ENCODE assay signal across 8 mouse cellular contexts in the genomic region with DNA sequence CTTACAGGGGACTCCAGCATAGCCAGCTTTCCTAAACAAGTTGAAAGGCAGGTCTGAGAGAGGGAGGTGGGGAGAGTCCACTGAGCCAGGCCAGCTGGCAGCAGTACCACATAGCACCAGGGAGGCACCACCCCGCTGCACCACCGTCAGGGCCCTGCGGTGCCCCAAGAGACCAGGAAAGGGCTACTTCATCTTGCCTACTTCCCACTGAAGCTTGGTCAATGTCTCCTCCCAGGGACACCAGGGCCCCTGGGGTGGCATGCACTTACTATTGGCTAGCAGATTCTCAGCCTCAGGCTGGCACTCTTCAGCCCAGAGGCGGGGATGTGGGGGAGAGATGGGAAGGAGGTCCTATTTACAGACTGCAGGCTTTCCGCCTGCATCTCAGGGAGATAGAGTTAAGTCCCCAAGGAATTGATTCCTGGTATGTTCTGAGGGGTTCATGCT. TPM values are rescaled to one million over a fixed set of nuclear protein-coding genes. Genes with fewer than 3 reads are reported as not detected.
A peak's percentile ranks its signal among the peaks of the same experiment; 100 is the strongest.
DNase-seq lines count a peak whose midpoint lies in the region; ATAC-seq and TF ChIP-seq lines count a peak whose summit lies in the region.

No protein-coding gene starts in this region.

- no peak for TF ChIP-seq POLR2A in ES-Bruce4 (IDR thresholded peaks at IDR 0.05; ENCODE audit: insufficient read depth, low read length)
- TF ChIP-seq POLR2A in cortical plate, adult 2 months (IDR thresholded peaks at IDR 0.05; ENCODE audit: extremely low read depth, insufficient read depth, low read length): peak; percentile 53; the same call in 1 of the 2 replicates
- no peak for TF ChIP-seq POLR2A in kidney, adult 2 months (IDR thresholded peaks at IDR 0.05; ENCODE audit: low read depth, low read length)

- no peak for TF ChIP-seq EP300 in ES-Bruce4 (IDR thresholded peaks at IDR 0.05; ENCODE audit: insufficient read depth, low read depth, low read length)

- H3K27me3 ChIP-seq in heart, embryonic 12.5 days (replicated peaks): peaks cover 75% of the 10 kb centered on the region
- H3K27me3 ChIP-seq in ES-Bruce4 (ENCODE audit: control insufficient read depth, insufficient read depth, low read length, poor library complexity, severe bottlenecking): no peaks in the 10 kb centered on the region
- H3K27me3 ChIP-seq in kidney, adult 2 months (replicated peaks; ENCODE audit: control insufficient read depth, insufficient read depth, low read length): no peaks in the 10 kb centered on the region

- H3K4me1 ChIP-seq in heart, embryonic 12.5 days (replicated peaks): peaks cover 21% of the 10 kb centered on the region
- H3K4me1 ChIP-seq in ES-Bruce4 (ENCODE audit: control insufficient read depth, insufficient read depth, low read length): peaks cover 13% of the 10 kb centered on the region
- peaks cover 10% of the 10 kb centered on the region for H3K4me1 ChIP-seq in cortical plate, adult 2 months (ENCODE audit: control insufficient read depth, insufficient read depth, low read length)
- H3K4me1 ChIP-seq in kidney, adult 2 months (ENCODE audit: control insufficient read depth, insufficient read depth, low read length): peaks cover 17% of the 10 kb centered on the region

- no peak overlapping the region for H3K9ac ChIP-seq in heart, embryonic 12.5 days
- H3K9ac ChIP-seq in ES-Bruce4 (ENCODE audit: low read depth, poor library complexity, severe bottlenecking): peak overlapping the region; percentile 93

- H3K36me3 ChIP-seq in heart, embryonic 12.5 days: no peaks in the 10 kb centered on the region
- H3K36me3 ChIP-seq in ES-Bruce4 (ENCODE audit: control insufficient read depth, insufficient read depth, low read length, poor library complexity, severe bottlenecking): no peaks in the 10 kb centered on the region
- no peaks in the 10 kb centered on the region for H3K36me3 ChIP-seq in kidney, adult 2 months (ENCODE audit: control insufficient read depth, insufficient read depth, low read length)

- no peak overlapping the region for H3K27ac ChIP-seq in heart, embryonic 12.5 days (ENCODE audit: poor library complexity, severe bottlenecking)
- H3K27ac ChIP-seq in ES-Bruce4 (ENCODE audit: insufficient read depth, low read length): no peak overlapping the region
- peak overlapping the region; percentile 69 for H3K27ac ChIP-seq in cortical plate, adult 2 months (ENCODE audit: insufficient read depth, low read length)
- peak overlapping the region; percentile 58 for H3K27ac ChIP-seq in kidney, adult 2 months (ENCODE audit: insufficient read depth, low read depth, low read length)

- ATAC-seq in heart, embryonic 12.5 days (ENCODE audit: insufficient number of reproducible peaks, low FRiP score): no peak
- ATAC-seq in megakaryocyte-erythroid progenitor cell, adult 5-6 weeks (replicated peaks; ENCODE audit: low FRiP score, low TSS enrichment, poor library complexity, severe bottlenecking): peak; percentile 47; the same call in 1 of the 2 replicates

- H3K4me2 ChIP-seq in heart, embryonic 12.5 days: peak overlapping the region; percentile 99; the same call in 1 of the 2 replicates

- no peaks in the 10 kb centered on the region for H3K9me3 ChIP-seq in heart, embryonic 12.5 days (replicated peaks)
- H3K9me3 ChIP-seq in ES-Bruce4 (replicated peaks; ENCODE audit: control insufficient read depth, insufficient read depth, low read length, poor library complexity, severe bottlenecking): no peaks in the 10 kb centered on the region

- DNase-seq in heart, postnatal 25 days (ENCODE audit: low spot score): no peak
- peak; percentile 59 for DNase-seq in kidney, adult 2 months
- no peak for DNase-seq in embryo, embryonic 11 days
- no peak for DNase-seq in adrenal gland, adult 8-10 months

- no peak for TF ChIP-seq CTCF in ES-Bruce4 (IDR thresholded peaks at IDR 0.05; ENCODE audit: low read depth, low read length)
- no peak for TF ChIP-seq CTCF in cortical plate, adult 2 months (IDR thresholded peaks at IDR 0.05; ENCODE audit: extremely low read depth, insufficient read depth, low read length)
- TF ChIP-seq CTCF in kidney, adult 2 months (conservative IDR thresholded peaks at IDR 0.05; ENCODE audit: insufficient read depth, insufficient read length, low read depth, low read length): no peak; the same call in 1 of the 2 replicates

- 65% methylated on average over 5 of the region's 5 CpGs for WGBS in heart, embryonic 12.5 days
- 41% methylated on average over 5 of the region's 5 CpGs for WGBS in kidney, adult 2 months

- intact Hi-C loops in heart, postnatal 25 days (cut with DNase I): loop anchor here (2.0 to 10.0 kb wide), 2 partner anchors 41 to 341 kb away; no protein-coding TSS in a partner anchor

- H3K4me3 ChIP-seq in heart, embryonic 12.5 days: no peak overlapping the region
- H3K4me3 ChIP-seq in ES-Bruce4 (ENCODE audit: low read depth, low read length): peak overlapping the region; percentile 77
- peak overlapping the region; percentile 73 for H3K4me3 ChIP-seq in cortical plate, adult 2 months (ENCODE audit: insufficient read depth, low read length)
- H3K4me3 ChIP-seq in kidney, adult 2 months (ENCODE audit: insufficient read depth, low read depth, low read length): peak overlapping the region; percentile 61; the same call in 1 of the 2 replicates

RNA-seq across cellular contexts. Expression of gene Adap1, which starts 1.4 kb away (rescaled TPM):
- polyA plus RNA-seq in heart, embryonic 12.5 days (2016; fragmentation: Nextera tagmentation; extraction: Ambion mirVana): 1.1 and 2.1 TPM in 2 replicates
- total RNA-seq in heart, postnatal 25 days (2021): 1 to 10 TPM; 1.4 to 1.5 TPM
- polyA plus RNA-seq in ES-Bruce4 (2011; ENCODE audit: insufficient read depth, insufficient read length, low read depth, missing spikeins): 16.5 and 17.0 TPM in 2 replicates
- 271 and 275 TPM in 2 replicates for polyA plus RNA-seq in cortical plate, adult 2 months (2012; rRNA removed)
- polyA plus RNA-seq in kidney, adult 2 months (2012; rRNA removed): 29.5 and 34.2 TPM in 2 replicates
- total RNA-seq in megakaryocyte-erythroid progenitor cell, adult 5-6 weeks (2014; fragmentation: Nextera tagmentation): 6.0 and 14.7 TPM in 2 replicates
- total RNA-seq in megakaryocyte-erythroid progenitor cell, adult 5-6 weeks (2017): 3.0 and 8.0 TPM in 2 replicates
- 1 to 10 TPM; 2.5 to 7.0 (median 3.9) TPM for total RNA-seq in adrenal gland, adult 8-10 months (2022)

RNA-seq across cellular contexts. Expression of gene Cox19, which starts 27.1 kb away (rescaled TPM):
- polyA plus RNA-seq in heart, embryonic 12.5 days (2016; fragmentation: Nextera tagmentation; extraction: Ambion mirVana): 66.2 and 72.6 TPM in 2 replicates
- 10 to 100 TPM; 82.2 to 91.1 TPM for total RNA-seq in heart, postnatal 25 days (2021)
- polyA plus RNA-seq in ES-Bruce4 (2011; ENCODE audit: insufficient read depth, insufficient read length, low read depth, missing spikeins): 19.9 and 26.1 TPM in 2 replicates
- polyA plus RNA-seq in cortical plate, adult 2 months (2012; rRNA removed): 90.2 and 92.7 TPM in 2 replicates
- polyA plus RNA-seq in kidney, adult 2 months (2012; rRNA removed): 114 and 125 TPM in 2 replicates
- total RNA-seq in megakaryocyte-erythroid progenitor cell, adult 5-6 weeks (2014; fragmentation: Nextera tagmentation): 40.4 and 41.7 TPM in 2 replicates
- total RNA-seq in megakaryocyte-erythroid progenitor cell, adult 5-6 weeks (2017): 27.4 and 43.8 TPM in 2 replicates
- 10 to 100 TPM; 59.6 to 79.9 (median 66.5) TPM for total RNA-seq in adrenal gland, adult 8-10 months (2022)

RNA-seq across cellular contexts. Expression of gene Cyp2w1, which starts 28.3 kb away (rescaled TPM):
- not detected in 2 replicates for polyA plus RNA-seq in heart, embryonic 12.5 days (2016; fragmentation: Nextera tagmentation; extraction: Ambion mirVana)
- total RNA-seq in heart, postnatal 25 days (2021): not detected
- polyA plus RNA-seq in ES-Bruce4 (2011; ENCODE audit: insufficient read depth, insufficient read length, low read depth, missing spikeins): not detected in 2 replicates
- polyA plus RNA-seq in cortical plate, adult 2 months (2012; rRNA removed): not detected in 2 replicates
- not detected in 2 replicates for polyA plus RNA-seq in kidney, adult 2 months (2012; rRNA removed)
- not detected in 2 replicates for total RNA-seq in megakaryocyte-erythroid progenitor cell, adult 5-6 weeks (2014; fragmentation: Nextera tagmentation)
- not detected in 2 replicates for total RNA-seq in megakaryocyte-erythroid progenitor cell, adult 5-6 weeks (2017)
- not detected for total RNA-seq in adrenal gland, adult 8-10 months (2022)

RNA-seq across cellular contexts. Expression of gene Gpr146, which starts 53.4 kb away (rescaled TPM):
- polyA plus RNA-seq in heart, embryonic 12.5 days (2016; fragmentation: Nextera tagmentation; extraction: Ambion mirVana): 8.2 and 8.5 TPM in 2 replicates
- 10 to 100 TPM; 35.3 to 58.5 TPM for total RNA-seq in heart, postnatal 25 days (2021)
- polyA plus RNA-seq in ES-Bruce4 (2011; ENCODE audit: insufficient read depth, insufficient read length, low read depth, missing spikeins): 0.82 and 0.91 TPM in 2 replicates
- polyA plus RNA-seq in cortical plate, adult 2 months (2012; rRNA removed): 15.3 and 16.3 TPM in 2 replicates
- 39.1 and 43.0 TPM in 2 replicates for polyA plus RNA-seq in kidney, adult 2 months (2012; rRNA removed)
- 7.5 and 7.9 TPM in 2 replicates for total RNA-seq in megakaryocyte-erythroid progenitor cell, adult 5-6 weeks (2014; fragmentation: Nextera tagmentation)
- 5.3 and 6.0 TPM in 2 replicates for total RNA-seq in megakaryocyte-erythroid progenitor cell, adult 5-6 weeks (2017)
- 10 to 100 TPM; 13.6 to 25.0 (median 18.1) TPM for total RNA-seq in adrenal gland, adult 8-10 months (2022)

Comparison
In these comparisons a context has a peak if more than half of its experiments do, and no peak if none do; other contexts are left out.
1. H3K27ac ChIP-seq: peak in cortical plate, adult 2 months (single experiment) and kidney, adult 2 months (single experiment); none in heart, embryonic 12.5 days (single experiment) and ES-Bruce4 (single experiment).